Mouse (Mus musculus): Measurements from ENCODE around the gene Cdc6.
A peak's percentile ranks its signal among the peaks of the same experiment; 100 is the strongest.

Cdc6 gene

GRCm38 (mm10) chr11:98959437-98960312, 52.1 kb downstream of the Cdc6 start:
- peak; percentile 82 to 84 for DNase-seq (ENCODE audit: low read depth in 2 of 2, low spot score in 2 of 2)

GRCm38 (mm10) chr11:98960313-98960906, 52.8 kb downstream of the Cdc6 start:
- no peak for DNase-seq (ENCODE audit: low read depth in 2 of 2, low spot score in 2 of 2)

- no peak for DNase-seq (ENCODE audit: low read depth in 2 of 2, low spot score in 2 of 2)
Observed at GRCm38 (mm10) chr11:98961051-98961592, 53.5 kb downstream of the Cdc6 start.

- DNase-seq (ENCODE audit: low read depth in 2 of 2, low spot score in 2 of 2): no peak
Observed at GRCm38 (mm10) chr11:98961766-98962165, 54.2 kb downstream of the Cdc6 start.

- no peak for DNase-seq (ENCODE audit: low read depth in 2 of 2, low spot score in 2 of 2)
Observed at GRCm38 (mm10) chr11:98962421-98963095, 55.0 kb downstream of the Cdc6 start.

- DNase-seq (ENCODE audit: low read depth in 2 of 2, low spot score in 2 of 2): no peak
Observed at GRCm38 (mm10) chr11:98963191-98964021, 55.8 kb downstream of the Cdc6 start.

GRCm38 (mm10) chr11:98964201-98964615, 56.6 kb downstream of the Cdc6 start:
- DNase-seq (ENCODE audit: low read depth in 2 of 2, low spot score in 2 of 2): no peak

GRCm38 (mm10) chr11:98964616-98965415, 57.2 kb downstream of the Cdc6 start:
- DNase-seq (ENCODE audit: low read depth in 2 of 2, low spot score in 2 of 2): no peak

GRCm38 (mm10) chr11:98965416-98966077, 57.9 kb downstream of the Cdc6 start:
- no peak for DNase-seq (ENCODE audit: low read depth in 2 of 2, low spot score in 2 of 2)

- DNase-seq (ENCODE audit: low read depth in 2 of 2, low spot score in 2 of 2): no peak
Observed at GRCm38 (mm10) chr11:98966499-98967141, 59.0 kb downstream of the Cdc6 start.

- no peak for DNase-seq (ENCODE audit: low read depth in 2 of 2, low spot score in 2 of 2)
Observed at GRCm38 (mm10) chr11:98968079-98968478, 60.5 kb downstream of the Cdc6 start.

- no peak for DNase-seq (ENCODE audit: low read depth in 2 of 2, low spot score in 2 of 2)
Observed at GRCm38 (mm10) chr11:98968716-98969495, 61.3 kb downstream of the Cdc6 start.

GRCm38 (mm10) chr11:98969496-98969927, 61.9 kb downstream of the Cdc6 start:
- no peak for DNase-seq (ENCODE audit: low read depth in 2 of 2, low spot score in 2 of 2)

- DNase-seq (ENCODE audit: low read depth in 2 of 2, low spot score in 2 of 2): no peak
Observed at GRCm38 (mm10) chr11:98970191-98970925, 62.8 kb downstream of the Cdc6 start.

- DNase-seq (ENCODE audit: low read depth in 2 of 2, low spot score in 2 of 2): no peak
Observed at GRCm38 (mm10) chr11:98971316-98972031, 63.9 kb downstream of the Cdc6 start.

- peak; percentile 80 to 91 for DNase-seq (ENCODE audit: low read depth in 2 of 2, low spot score in 2 of 2)
Observed at GRCm38 (mm10) chr11:98972215-98972614, 64.6 kb downstream of the Cdc6 start.

All from CD8-positive naive resting alpha-beta T cell, adult 2 months (primary cell).